Mouse (Mus musculus) cortical plate, adult 2 months (tissue): Measurements from ENCODE around the gene Pcid2.

Experiments used
- CTCF ChIP-seq: fragments of 200-500 bp; IDR thresholded peaks from 2 replicates; pipeline ENCODE4 v1.5.1; 2011; ENCODE audit warnings: mild to moderate bottlenecking, control low read depth, low read length; ENCODE audit not compliant: insufficient read depth; ENCODE audit errors: extremely low read depth
- POLR2A ChIP-seq: fragments of 200-500 bp; IDR thresholded peaks from 2 replicates; pipeline ENCODE4 v1.6.1; 2011; ENCODE audit warnings: mild to moderate bottlenecking, low read length, control low read depth; ENCODE audit not compliant: insufficient read depth; ENCODE audit errors: extremely low read depth

GRCm38 (mm10) chr8:13124897-13125296, 19.6 kb upstream of the Pcid2 start:
- TF ChIP-seq POLR2A (no peak), CTCF (no peak)
